Mouse (Mus musculus) heart, adult 2 months (tissue): ENCODE results near the gene Papolg. TPM values are rescaled to one million over a fixed set of nuclear protein-coding genes. Genes with fewer than 3 reads are reported as not detected.
"Not testable (repeated sequence)": the region's sequence is repeated elsewhere in the genome, so short reads cannot be mapped to it uniquely, and the experiment has no call there.

Source experiments
- DNase-seq, 2 experiments: peaks; one replicate each; pipeline ENCODE4 v3.0.0; 2021
- H3K27ac ChIP-seq: fragments of 200-600 bp; 2 replicates; pipeline ENCODE4 v1.8.1; 2022
- H3K27me3 ChIP-seq: fragments of 200-500 bp; 2 replicates; pipeline ENCODE4 v1.6.1; 2012; ENCODE audit warnings: mild to moderate bottlenecking, low read length, inconsistent platforms, mixed read lengths; ENCODE audit not compliant: control insufficient read depth, insufficient read depth
- H3K36me3 ChIP-seq: fragments of 200-500 bp; 2 replicates; pipeline ENCODE4 v1.6.1; 2012; ENCODE audit warnings: low read length, inconsistent platforms; ENCODE audit not compliant: control insufficient read depth, insufficient read depth
- H3K4me1 ChIP-seq: fragments of 200-500 bp; 2 replicates; pipeline ENCODE4 v1.6.1; 2011; ENCODE audit warnings: low read length; ENCODE audit not compliant: control insufficient read depth, insufficient read depth
- H3K4me3 ChIP-seq: fragments of 200-600 bp; 2 replicates; pipeline ENCODE4 v1.8.1; 2022
- H3K79me2 ChIP-seq: fragments of 200-500 bp; replicated peaks from 2 replicates; pipeline ENCODE4 v1.6.1; 2012; ENCODE audit warnings: mild to moderate bottlenecking, inconsistent platforms, low read length, moderate library complexity, mixed read lengths; ENCODE audit not compliant: control insufficient read depth, insufficient read depth
- H3K9ac ChIP-seq: fragments of 200-500 bp; 2 replicates; pipeline ENCODE4 v1.6.1; 2012; ENCODE audit warnings: low read depth, mild to moderate bottlenecking, control low read depth, inconsistent platforms, low read length, mixed read lengths
- CTCF ChIP-seq: fragments of 200-600 bp; IDR thresholded peaks from 2 replicates; pipeline ENCODE4 v1.8.1; 2022; ENCODE audit warnings: antibody characterized with exemption, mild to moderate bottlenecking, moderate library complexity
- EP300 ChIP-seq: fragments of 200-500 bp; IDR thresholded peaks from 2 replicates; pipeline ENCODE4 v1.6.1; 2011; ENCODE audit warnings: low read depth, low read length, control low read depth; ENCODE audit not compliant: insufficient read depth
- POLR2A ChIP-seq: fragments of 200-500 bp; IDR thresholded peaks from 2 replicates; pipeline ENCODE4 v1.6.1; 2011; ENCODE audit warnings: mild to moderate bottlenecking, low read depth, low read length, control low read depth; ENCODE audit not compliant: insufficient read depth
- WGBS: fragments of 180-500 bp; shearing (Covaris S2); methylation state at CpG from one replicate; pipeline ENCODE4 v1.1.7; 2018; 5-methylcytosine and 5-hydroxymethylcytosine counted together
- intact Hi-C: fragments of 180-260 bp; cut with DNase I; formaldehyde crosslinking; loops from one replicate; pipeline ENCODE4 v1.15.1; 2025
- long read RNA-seq: library from polyadenylated mRNA; stranded (forward); transcript quantifications from one replicate; pipeline ENCODE4 v2.0.0, GENCODE M21; 2021
- polyA plus RNA-seq: library from polyadenylated mRNA; depleted of rRNA; stranded (reverse); fragments of >200 nt; gene quantifications from 2 replicates; pipeline ENCODE4 v1.2.3, GENCODE M21; 2012; rRNA removed
- total RNA-seq, 2 experiments: library from RNA; stranded (reverse); gene quantifications; 2 replicates each; pipeline ENCODE4 v1.2.3; 2021

Gene Papolg
- total RNA-seq: 1 to 10 TPM; 7.3 to 7.9 TPM
- polyA plus RNA-seq: 2.9 and 5.6 TPM in 2 replicates
- long read RNA-seq, partial matches to known transcripts: 0 of 4 reads
- long read RNA-seq, other reads (novel, unspliced or antisense): 1 of 4 reads

GRCm38 (mm10) chr11:23895060-23895426, at the start of gene Papolg:
Gene Papolg, minus strand, starts transcription at chr11:23895253.
- H3K9ac ChIP-seq: peak within 1 kb of the TSS; percentile 84
- no peak for TF ChIP-seq CTCF
- peak; percentile 84 for TF ChIP-seq POLR2A
- 0 out of 2 replicates have a peak, but pooled peaks have one; percentile 22 for TF ChIP-seq EP300
- WGBS: under 1% methylated on average over 21 of the region's 21 CpGs
- peak; percentile 93 to 95 for DNase-seq
- no peaks in the 10 kb centered on the region for H3K79me2 ChIP-seq
- H3K4me1 ChIP-seq: no peaks in the 10 kb centered on the region; the same call in 1 of the 2 replicates
- H3K36me3 ChIP-seq: peaks cover 5% of the 10 kb centered on the region
- intact Hi-C loops: loop anchor here (2.0 to 10.0 kb wide), 2 partner anchors 124 to 900 kb away; partner anchors contain the start of genes Cct4 and Rel
- peak within 1 kb of the TSS; percentile 90 for H3K4me3 ChIP-seq
- peak within 1 kb of the TSS; percentile 88 for H3K27ac ChIP-seq
- no peaks in the 10 kb centered on the region for H3K27me3 ChIP-seq

- H3K4me1 ChIP-seq, H3K4me3 ChIP-seq, intact Hi-C loops, DNase-seq, H3K36me3 ChIP-seq, H3K9ac ChIP-seq, H3K79me2 ChIP-seq, H3K27me3 ChIP-seq, H3K27ac ChIP-seq: not testable (repeated sequence)
- WGBS: 19% methylated on average over 8 of the region's 8 CpGs
Measured at GRCm38 (mm10) chr11:23928146-23928545, 33.1 kb upstream of the Papolg start.

GRCm38 (mm10) chr11:23927643-23928042, 32.6 kb upstream of the Papolg start:
- 36% methylated on average over 8 of the region's 8 CpGs for WGBS
- Histone ChIP-seq H3K27me3 (no peaks in the 10 kb centered on the region), H3K4me1 (no peaks in the 10 kb centered on the region), H3K4me3 (no peak overlapping the region), H3K79me2 (no peaks in the 10 kb centered on the region), H3K27ac (no peak overlapping the region), H3K36me3 (no peaks in the 10 kb centered on the region), H3K9ac (no peak overlapping the region)
- intact Hi-C loops: no loop called here
- no peak for DNase-seq
- TF ChIP-seq CTCF (no peak), POLR2A (no peak), EP300 (no peak)

- WGBS: 35% methylated on average over 2 of the region's 2 CpGs
- H3K36me3 ChIP-seq, intact Hi-C loops, H3K4me1 ChIP-seq, H3K79me2 ChIP-seq, DNase-seq, H3K27me3 ChIP-seq, H3K9ac ChIP-seq, H3K27ac ChIP-seq, H3K4me3 ChIP-seq: not testable (repeated sequence)
Measured at GRCm38 (mm10) chr11:23913824-23914223, 18.8 kb upstream of the Papolg start.

GRCm38 (mm10) chr11:23903909-23904308, 8.9 kb upstream of the Papolg start:
- no peak overlapping the region for H3K9ac ChIP-seq
- no peaks in the 10 kb centered on the region for H3K36me3 ChIP-seq
- H3K27me3 ChIP-seq: no peaks in the 10 kb centered on the region
- H3K4me1 ChIP-seq: no peaks in the 10 kb centered on the region
- 82% methylated on average over 1 of the region's 1 CpGs for WGBS
- H3K4me3 ChIP-seq: no peak overlapping the region
- intact Hi-C loops: no loop called here
- TF ChIP-seq EP300: no peak
- no peak for TF ChIP-seq POLR2A
- no peak for TF ChIP-seq CTCF
- no peaks in the 10 kb centered on the region for H3K79me2 ChIP-seq
- DNase-seq: no peak
- H3K27ac ChIP-seq: no peak overlapping the region

- TF ChIP-seq CTCF (no peak), EP300 (no peak), POLR2A (no peak)
- no peaks in the 10 kb centered on the region; the same call in 1 of the 2 replicates for H3K4me1 ChIP-seq
- H3K9ac ChIP-seq: peak overlapping the region; percentile 84
- H3K79me2 ChIP-seq: no peaks in the 10 kb centered on the region
- H3K36me3 ChIP-seq: peaks cover 5% of the 10 kb centered on the region
- H3K27ac ChIP-seq: peak overlapping the region; percentile 88
- no peak for DNase-seq
- H3K4me3 ChIP-seq: peak overlapping the region; percentile 90
- H3K27me3 ChIP-seq: no peaks in the 10 kb centered on the region
- WGBS: under 1% methylated on average over 48 of the region's 48 CpGs
- intact Hi-C loops: loop anchor here (2.0 to 10.0 kb wide), 2 partner anchors 124 to 900 kb away; partner anchors contain the start of genes Cct4 and Rel
Measured at GRCm38 (mm10) chr11:23894141-23895059, 653 bp downstream of the Papolg start.
